Mouse (Mus musculus): ENCODE results near the gene Dctn1.

Dctn1 gene

GRCm38 (mm10) chr6:83165607-83166242 lies at the start of gene Dctn1:
Gene Dctn1, plus strand, starts transcription at chr6:83165920.
- DNase-seq (ENCODE audit: low spot score): peak; percentile 92

GRCm38 (mm10) chr6:83116373-83117164 lies 49.2 kb upstream of the Dctn1 start:
- no peak for DNase-seq (ENCODE audit: low spot score)

- no peak for DNase-seq (ENCODE audit: low spot score)
Observed at GRCm38 (mm10) chr6:83117165-83117438, 48.6 kb upstream of the Dctn1 start.

- DNase-seq (ENCODE audit: low spot score): no peak
Observed at GRCm38 (mm10) chr6:83117616-83118015, 48.1 kb upstream of the Dctn1 start.

- no peak for DNase-seq (ENCODE audit: low spot score)
Observed at GRCm38 (mm10) chr6:83118369-83118768, 47.4 kb upstream of the Dctn1 start.

GRCm38 (mm10) chr6:83118825-83119733 lies 46.6 kb upstream of the Dctn1 start:
- DNase-seq (ENCODE audit: low spot score): no peak

- no peak for DNase-seq (ENCODE audit: low spot score)
Observed at GRCm38 (mm10) chr6:83119734-83120051, 46.0 kb upstream of the Dctn1 start.

GRCm38 (mm10) chr6:83120930-83121862 lies 44.5 kb upstream of the Dctn1 start, which contains the start of gene Wbp1:
Gene Wbp1, minus strand, starts transcription at chr6:83121559.
- DNase-seq (ENCODE audit: low spot score): peak; percentile 88

GRCm38 (mm10) chr6:83121863-83122710 lies 43.6 kb upstream of the Dctn1 start:
- DNase-seq (ENCODE audit: low spot score): no peak

GRCm38 (mm10) chr6:83122961-83123360 lies 42.8 kb upstream of the Dctn1 start:
- no peak for DNase-seq (ENCODE audit: low spot score)

- DNase-seq (ENCODE audit: low spot score): peak; percentile 83
Observed at GRCm38 (mm10) chr6:83124851-83125312, 40.8 kb upstream of the Dctn1 start.

- DNase-seq (ENCODE audit: low spot score): no peak
Observed at GRCm38 (mm10) chr6:83125331-83125730, 40.4 kb upstream of the Dctn1 start, which contains the start of gene Ino80b. Gene Ino80b, minus strand, starts transcription at chr6:83125431.

GRCm38 (mm10) chr6:83127419-83127818 lies 38.3 kb upstream of the Dctn1 start:
- DNase-seq (ENCODE audit: low spot score): no peak

- DNase-seq (ENCODE audit: low spot score): no peak
Observed at GRCm38 (mm10) chr6:83131469-83132034, 34.2 kb upstream of the Dctn1 start.

- no peak for DNase-seq (ENCODE audit: low spot score)
Observed at GRCm38 (mm10) chr6:83132176-83132919, 33.4 kb upstream of the Dctn1 start.

- DNase-seq (ENCODE audit: low spot score): no peak
Observed at GRCm38 (mm10) chr6:83134226-83134625, 31.5 kb upstream of the Dctn1 start.

- no peak for DNase-seq (ENCODE audit: low spot score)
Observed at GRCm38 (mm10) chr6:83134951-83135513, 30.7 kb upstream of the Dctn1 start, which contains the start of gene Rtkn. Gene Rtkn, plus strand, starts transcription at chr6:83135463.

- DNase-seq (ENCODE audit: low spot score): no peak
Observed at GRCm38 (mm10) chr6:83135571-83136161, 30.1 kb upstream of the Dctn1 start.

Data from spleen, adult 12 weeks (tissue).